Mouse (Mus musculus) kidney, postnatal 4 days (tissue): ENCODE data around the gene Grik4.

Experiments
- DNase-seq, 2 experiments: peaks; one replicate each; pipeline ENCODE4 v3.0.0; 2021; ENCODE audit warnings: mixed read lengths in 2 of 2

The Grik4 gene

DNA sequence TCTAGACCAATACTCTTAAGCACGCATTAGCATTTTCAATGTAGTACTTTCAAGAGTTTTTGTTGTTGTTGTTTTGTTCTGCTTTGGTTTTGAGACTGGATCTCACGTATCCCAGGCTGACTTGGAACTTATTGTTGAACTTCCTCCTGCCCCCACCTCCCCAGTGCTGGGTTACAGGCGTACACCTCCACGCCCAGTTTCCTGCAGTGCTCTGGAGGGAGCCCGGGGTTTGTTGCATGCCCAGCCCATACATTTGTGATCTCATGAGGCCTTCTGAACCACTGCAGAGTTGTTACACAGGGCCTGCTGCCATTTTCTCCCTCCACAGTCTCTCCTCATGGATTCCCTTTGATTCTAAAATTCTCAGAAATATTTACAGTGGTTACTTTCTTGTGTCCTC is 201.9 kb downstream of the Grik4 start:
- no peak for DNase-seq

GRCm38 (mm10) chr9:42736697-42737335 is 207.5 kb downstream of the Grik4 start:
- peak in 1 of 2 experiments; percentile 18 for DNase-seq

- DNase-seq, result no peak
Observed at GRCm38 (mm10) chr9:42735086-42735485, 209.2 kb downstream of the Grik4 start.

- DNase-seq, result no peak
Observed at GRCm38 (mm10) chr9:42732731-42733318, 211.5 kb downstream of the Grik4 start.

DNA sequence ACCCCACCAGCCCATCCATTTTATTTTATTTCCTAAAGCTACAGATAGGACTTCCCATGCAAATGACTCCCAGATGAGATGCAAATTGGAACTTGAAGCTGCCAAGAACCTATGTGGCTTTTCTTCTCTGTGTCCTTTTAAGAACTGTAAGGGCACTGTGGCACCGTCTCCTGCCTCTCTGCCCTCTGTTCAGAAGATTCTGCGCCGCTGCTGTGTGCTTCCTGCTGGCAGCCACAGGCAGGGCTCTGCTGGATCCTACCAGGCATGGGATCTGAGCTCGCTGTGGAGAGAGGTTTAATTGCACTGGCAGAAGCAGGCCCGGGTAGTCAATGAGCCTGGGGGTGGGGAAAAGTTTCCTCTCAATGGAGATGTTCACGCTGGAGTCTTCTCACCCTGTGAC is 215.8 kb downstream of the Grik4 start:
- peak in 1 of 2 experiments; percentile 29 for DNase-seq

- DNase-seq, result peak; percentile 37 to 60
Observed at GRCm38 (mm10) chr9:42727661-42728060, 216.6 kb downstream of the Grik4 start.

DNA sequence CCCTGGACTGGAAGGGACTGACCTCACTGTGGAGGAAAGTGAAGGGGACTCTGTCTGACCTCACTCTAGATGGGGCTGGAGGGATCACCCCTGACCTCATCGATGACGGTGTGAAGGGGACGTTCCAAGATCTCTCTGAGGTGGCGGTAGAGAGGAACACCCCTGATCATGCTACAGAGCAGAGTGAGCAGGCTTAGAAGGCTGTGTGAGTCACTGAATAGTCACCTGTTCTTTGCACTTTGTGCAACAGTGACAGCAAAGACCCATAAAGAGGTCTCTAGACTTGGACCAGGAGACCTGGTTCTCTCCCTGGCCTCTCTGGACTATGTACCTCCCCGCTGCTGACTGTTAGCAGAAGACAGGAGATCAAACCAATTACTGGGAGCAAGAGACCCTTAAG is 217.1 kb downstream of the Grik4 start:
- DNase-seq, result peak in 1 of 2 experiments; percentile 19

DNA sequence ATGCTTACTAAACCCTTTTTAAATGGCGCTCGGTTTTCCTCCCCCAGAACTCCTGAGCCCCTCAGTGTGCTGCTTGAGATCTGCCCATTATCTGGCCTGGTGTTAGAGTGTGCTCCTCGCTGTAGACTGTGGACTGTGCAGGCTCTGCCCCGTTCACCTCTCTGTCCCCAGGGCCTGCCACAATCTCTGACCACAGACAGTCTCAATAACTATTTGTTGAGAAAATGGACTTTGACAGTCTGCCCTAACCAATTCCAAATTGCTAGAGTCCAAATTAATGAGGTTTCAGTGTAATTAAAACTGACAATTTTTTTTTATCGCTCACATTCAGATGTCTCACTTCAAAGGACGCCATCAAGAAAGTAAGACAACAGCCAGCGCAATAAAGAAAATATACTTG is 220.2 kb downstream of the Grik4 start:
- no peak for DNase-seq

GRCm38 (mm10) chr9:42722501-42722900 is 221.8 kb downstream of the Grik4 start:
- DNase-seq, result peak; percentile 64 to 79

GRCm38 (mm10) chr9:42721718-42722117 is 222.6 kb downstream of the Grik4 start:
- no peak for DNase-seq

GRCm38 (mm10) chr9:42721146-42721545 is 223.1 kb downstream of the Grik4 start:
- no peak for DNase-seq

DNA sequence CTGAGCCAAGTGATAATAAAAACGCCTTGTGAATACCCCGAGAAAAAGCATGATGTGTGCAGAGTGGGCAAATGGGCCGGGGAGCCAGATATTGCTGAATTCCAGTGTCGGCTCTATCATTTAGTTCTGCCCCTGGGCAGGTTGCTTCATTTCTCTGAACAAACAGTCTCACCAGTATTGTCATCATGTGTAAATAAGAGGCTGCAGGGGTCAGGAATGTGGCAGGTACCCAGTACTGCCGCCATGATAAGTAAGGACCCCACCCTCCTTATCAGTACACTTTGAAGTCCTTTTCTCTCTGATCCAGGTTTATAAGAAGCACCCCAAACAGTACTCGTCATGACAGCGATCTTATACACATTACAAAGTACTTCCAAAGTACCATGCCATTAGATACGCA is 230.4 kb downstream of the Grik4 start:
- DNase-seq, result no peak

- DNase-seq, result no peak
Observed at GRCm38 (mm10) chr9:42705848-42706247, 238.4 kb downstream of the Grik4 start.

- peak in 1 of 2 experiments; percentile 15 for DNase-seq
Observed at GRCm38 (mm10) chr9:42703191-42703854, 241.0 kb downstream of the Grik4 start.

GRCm38 (mm10) chr9:42702231-42703132 is 241.8 kb downstream of the Grik4 start:
- DNase-seq, result peak; percentile 46 to 65

DNA sequence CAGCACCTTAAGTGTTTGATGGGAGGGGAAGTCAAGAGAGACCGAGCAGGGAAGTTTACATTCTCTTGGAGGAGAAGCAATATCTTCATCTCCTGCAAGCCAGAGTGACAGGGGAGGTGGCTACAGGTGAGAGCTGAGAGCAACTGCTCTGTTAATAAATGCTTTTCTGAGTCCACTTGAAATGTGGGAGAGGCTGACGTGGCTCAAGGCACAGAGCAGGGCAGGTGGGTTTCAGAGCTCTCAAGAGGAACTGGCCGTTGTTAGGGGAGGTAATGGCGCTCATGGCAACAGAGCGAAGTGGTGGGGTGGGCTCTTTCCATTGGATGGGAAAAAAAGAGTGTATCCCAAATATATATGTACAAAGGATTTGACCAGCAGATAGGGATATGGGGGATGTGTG is 242.6 kb downstream of the Grik4 start:
- DNase-seq, result no peak

GRCm38 (mm10) chr9:42693024-42693423 is 251.3 kb downstream of the Grik4 start:
- DNase-seq, result no peak

GRCm38 (mm10) chr9:42688143-42688542 is 256.1 kb downstream of the Grik4 start:
- peak; percentile 87 to 88 for DNase-seq

DNA sequence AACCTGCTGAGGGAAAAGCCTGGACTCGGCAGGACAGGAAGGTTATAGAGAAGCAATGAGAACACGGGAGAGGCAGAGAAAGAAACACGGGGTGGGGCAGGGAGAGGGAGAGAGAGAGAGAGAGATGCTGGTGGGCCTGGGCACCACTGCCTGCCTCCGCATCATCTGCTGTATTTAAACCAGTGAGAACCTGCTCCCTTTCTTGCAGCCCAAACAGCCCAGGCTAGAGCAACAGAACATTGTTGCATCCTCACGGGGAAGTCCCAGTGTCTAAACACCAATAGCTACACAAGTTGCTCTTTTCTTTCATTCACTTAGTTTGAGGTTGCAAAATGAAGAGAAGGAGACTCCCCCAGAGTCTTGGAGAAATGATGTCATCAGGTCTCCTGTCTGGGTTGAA is 258.2 kb downstream of the Grik4 start:
- no peak for DNase-seq

GRCm38 (mm10) chr9:42674017-42674412 is 270.3 kb downstream of the Grik4 start:
- DNase-seq, result peak in 1 of 2 experiments; percentile 42

DNA sequence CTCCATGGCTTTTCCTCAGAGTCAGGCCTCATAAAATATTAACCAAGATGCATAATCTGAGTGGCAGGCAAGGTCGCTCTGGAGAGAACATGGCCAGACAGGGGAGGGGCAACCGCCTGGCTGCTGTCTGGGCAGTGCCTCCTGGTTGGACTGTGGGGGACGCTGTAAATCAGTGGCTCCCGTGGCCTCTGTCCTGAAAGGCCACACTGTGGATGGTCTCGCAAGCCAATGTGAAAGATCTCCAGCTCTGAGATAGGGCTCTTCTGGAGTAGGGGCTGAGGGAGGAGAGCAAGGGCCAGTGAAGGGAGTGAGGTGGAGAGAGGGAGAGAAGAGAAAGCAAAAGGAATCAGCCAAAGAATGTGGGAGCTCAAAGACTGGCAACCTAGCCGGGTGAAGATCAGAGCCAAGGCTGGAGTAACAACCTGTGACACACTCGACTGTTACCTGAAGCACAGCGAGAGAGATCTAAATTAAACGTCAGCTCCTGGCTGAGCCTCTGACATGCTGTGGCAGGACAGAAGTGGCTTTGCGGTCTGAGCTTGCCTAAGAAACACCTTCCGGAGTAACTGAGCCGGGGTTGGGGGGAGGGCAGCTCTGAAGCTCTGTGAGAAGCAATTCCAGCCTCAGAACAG is 270.8 kb downstream of the Grik4 start:
- DNase-seq, result peak; percentile 70 to 82

DNA sequence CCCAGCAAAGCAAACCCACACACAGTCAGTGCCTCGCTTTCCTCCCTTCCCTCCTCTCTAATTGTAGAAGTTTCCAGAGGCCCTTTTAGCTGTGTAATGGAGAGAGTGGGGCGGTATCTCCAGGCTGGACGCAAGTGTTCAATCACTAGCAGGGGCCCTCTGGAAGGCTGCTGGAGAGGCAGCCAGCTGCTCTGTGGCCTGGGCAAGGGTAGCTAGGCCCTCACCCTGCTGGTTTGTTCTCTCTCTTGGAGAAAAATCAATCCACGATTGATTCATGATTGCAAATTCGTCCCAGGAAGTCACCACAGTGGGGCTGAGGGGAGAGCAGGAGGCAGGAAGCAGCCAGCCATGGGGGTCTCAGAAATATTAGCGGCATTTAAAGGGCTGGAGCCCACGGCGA is 271.3 kb downstream of the Grik4 start:
- DNase-seq, result peak; percentile 43 to 67

GRCm38 (mm10) chr9:42670619-42671018 is 273.7 kb downstream of the Grik4 start:
- DNase-seq, result no peak
